In genomic region chr11:103262412-103263267, GRCm38 (mm10) we compare ENCODE assay signal across 9 mouse cellular contexts. TPM values are rescaled to one million over a fixed set of nuclear protein-coding genes. Genes with fewer than 3 reads are reported as not detected.
DNase-seq lines count a peak whose midpoint lies in the region; ATAC-seq and TF ChIP-seq lines count a peak whose summit lies in the region.
"Had no signal": no experiment of that assay in that cellular context is flagged by ENCODE, and none has a peak within 500 bp of the region (broad histone marks: within the 10 kb centered on the region; RNA-seq: fewer than 3 reads in every experiment).

No protein-coding gene starts in this region.

- H3K27ac ChIP-seq in forebrain, embryonic 10.5 days: 0 out of 2 replicates have a peak overlapping the region, but pooled peaks have one; percentile 20
- no peak overlapping the region for H3K27ac ChIP-seq in forebrain, embryonic 15.5 days (replicated peaks)
- H3K27ac ChIP-seq in lung, postnatal 0 days (ENCODE audit: low read length): peak overlapping the region; percentile 49; the same call in 1 of the 2 replicates
- H3K27ac ChIP-seq: embryonic facial prominence, embryonic 15.5 days had no signal

- DNase-seq in forebrain, embryonic 10.5 days (ENCODE audit: extremely low spot score, low spot score): no peak
- peak; percentile 53 to 54 for DNase-seq in adrenal gland, adult 18-20 months (ENCODE audit: low spot score in 2 of 2)
- DNase-seq in induced T-regulatory cell, adult 2 months (ENCODE audit: low read depth): peak; percentile 92
- DNase-seq in lung, postnatal 0 days (ENCODE audit: low spot score): peak; percentile 60
- DNase-seq in spleen, postnatal 4 days (ENCODE audit: low spot score in 2 of 2): peak; percentile 49 to 79
- no peak for DNase-seq in left cerebral cortex, postnatal 14 days (ENCODE audit: low spot score in 2 of 2)

- no peak overlapping the region for H3K9ac ChIP-seq in forebrain, embryonic 15.5 days (replicated peaks)
- no peak overlapping the region for H3K9ac ChIP-seq in lung, postnatal 0 days (replicated peaks; ENCODE audit: low read depth)
- H3K9ac ChIP-seq: embryonic facial prominence, embryonic 15.5 days had no signal

- no peaks in the 10 kb centered on the region for H3K36me3 ChIP-seq in forebrain, embryonic 10.5 days (replicated peaks)
- H3K36me3 ChIP-seq in forebrain, embryonic 15.5 days: no peaks in the 10 kb centered on the region
- no peaks in the 10 kb centered on the region for H3K36me3 ChIP-seq in lung, postnatal 0 days (ENCODE audit: insufficient read depth, low read length)

- H3K9me3 ChIP-seq in forebrain, embryonic 10.5 days: no peaks in the 10 kb centered on the region
- H3K9me3 ChIP-seq in forebrain, embryonic 15.5 days: no peaks in the 10 kb centered on the region
- no peaks in the 10 kb centered on the region for H3K9me3 ChIP-seq in lung, postnatal 0 days (ENCODE audit: low read length)
- H3K9me3 ChIP-seq: embryonic facial prominence, embryonic 15.5 days had no signal

- TF ChIP-seq CTCF in lung, postnatal 0 days (IDR thresholded peaks at IDR 0.05): no peak

- H3K27me3 ChIP-seq in forebrain, embryonic 10.5 days (ENCODE audit: poor library complexity, severe bottlenecking): 0 out of 2 replicates have a peak, but pooled peaks cover 4% of the 10 kb centered on the region
- no peaks in the 10 kb centered on the region for H3K27me3 ChIP-seq in forebrain, embryonic 15.5 days
- no peaks in the 10 kb centered on the region for H3K27me3 ChIP-seq in lung, postnatal 0 days (replicated peaks; ENCODE audit: insufficient read depth, low read length)
- H3K27me3 ChIP-seq: embryonic facial prominence, embryonic 15.5 days had no signal

- TF ChIP-seq EP300 in lung, postnatal 0 days (IDR thresholded peaks at IDR 0.05): no peak

- intact Hi-C loops in left cerebral cortex, postnatal 14 days (cut with DNase I): no loop called here

- no peak for ATAC-seq in forebrain, embryonic 15.5 days (replicated peaks)
- ATAC-seq in lung, postnatal 0 days: no peak
- no peak for ATAC-seq in granulocyte monocyte progenitor cell, adult 5-6 weeks (replicated peaks; ENCODE audit: poor library complexity, severe bottlenecking)

- 86% methylated on average over 20 of the region's 20 CpGs for WGBS in forebrain, embryonic 10.5 days
- WGBS in forebrain, embryonic 15.5 days: 77% methylated on average over 20 of the region's 20 CpGs
- WGBS in lung, postnatal 0 days: 49% methylated on average over 20 of the region's 20 CpGs

- H3K4me3 ChIP-seq in forebrain, embryonic 10.5 days: no peak overlapping the region
- no peak overlapping the region for H3K4me3 ChIP-seq in forebrain, embryonic 15.5 days
- H3K4me3 ChIP-seq in lung, postnatal 0 days (ENCODE audit: low read depth, low read length): no peak overlapping the region
- H3K4me3 ChIP-seq: embryonic facial prominence, embryonic 15.5 days had no signal

- H3K4me2 ChIP-seq in forebrain, embryonic 15.5 days (replicated peaks): no peak overlapping the region
- H3K4me2 ChIP-seq in lung, postnatal 0 days (replicated peaks; ENCODE audit: low read depth, low read length): peak overlapping the region; percentile 32
- H3K4me2 ChIP-seq: embryonic facial prominence, embryonic 15.5 days had no signal

- H3K4me1 ChIP-seq in forebrain, embryonic 10.5 days: peaks cover 58% of the 10 kb centered on the region
- H3K4me1 ChIP-seq in forebrain, embryonic 15.5 days: peaks cover 43% of the 10 kb centered on the region
- peaks cover 10% of the 10 kb centered on the region; the same call in 1 of the 2 replicates for H3K4me1 ChIP-seq in lung, postnatal 0 days (ENCODE audit: insufficient read depth, low read depth, low read length)

RNA-seq across cellular contexts. Expression of gene Map3k14, which starts 4.6 kb away (rescaled TPM):
- 4.0 TPM in 2 replicates for polyA plus RNA-seq in forebrain, embryonic 10.5 days (2016; fragmentation: Nextera tagmentation; extraction: Ambion mirVana)
- 3.7 and 3.9 TPM in 2 replicates for polyA plus RNA-seq in forebrain, embryonic 15.5 days (2015; fragmentation: Nextera tagmentation; extraction: Ambion mirVana)
- total RNA-seq in adrenal gland, adult 18-20 months (2021): 10 to 100 TPM in 1 of 2 experiments, 1 to 10 TPM in 1; 9.2 to 10.5 TPM
- 2.6 and 4.0 TPM in 2 replicates for polyA plus RNA-seq in lung, postnatal 0 days (2015; fragmentation: Nextera tagmentation; extraction: Ambion mirVana)
- total RNA-seq in left cerebral cortex, postnatal 14 days (2021): 1 to 10 TPM; 2.6 to 3.8 TPM
- total RNA-seq in granulocyte monocyte progenitor cell, adult 5-6 weeks (2014; fragmentation: Nextera tagmentation): 10.9 and 16.7 TPM in 2 replicates
- total RNA-seq in granulocyte monocyte progenitor cell, adult 5-6 weeks (2017): 5.2 and 9.6 TPM in 2 replicates

RNA-seq across cellular contexts. Expression of gene Spata32, which starts 44.4 kb away (rescaled TPM):
- not detected in 2 replicates for polyA plus RNA-seq in forebrain, embryonic 10.5 days (2016; fragmentation: Nextera tagmentation; extraction: Ambion mirVana)
- polyA plus RNA-seq in forebrain, embryonic 15.5 days (2015; fragmentation: Nextera tagmentation; extraction: Ambion mirVana): 0.15 and 0.38 TPM in 2 replicates
- not detected for total RNA-seq in adrenal gland, adult 18-20 months (2021)
- polyA plus RNA-seq in lung, postnatal 0 days (2015; fragmentation: Nextera tagmentation; extraction: Ambion mirVana): not detected in 2 replicates
- total RNA-seq in left cerebral cortex, postnatal 14 days (2021): 1 to 10 TPM; 1.0 to 1.2 TPM
- 1.4 TPM in 1 of 2 replicates, not detected in the other for total RNA-seq in granulocyte monocyte progenitor cell, adult 5-6 weeks (2014; fragmentation: Nextera tagmentation)
- not detected in 2 replicates for total RNA-seq in granulocyte monocyte progenitor cell, adult 5-6 weeks (2017)
- polyA plus RNA-seq: embryonic facial prominence, embryonic 15.5 days had no signal

RNA-seq across cellular contexts. Expression of gene 1700023F06Rik, which starts 54.3 kb away (rescaled TPM):
- 0.21 and 0.32 TPM in 2 replicates for polyA plus RNA-seq in forebrain, embryonic 10.5 days (2016; fragmentation: Nextera tagmentation; extraction: Ambion mirVana)
- polyA plus RNA-seq in forebrain, embryonic 15.5 days (2015; fragmentation: Nextera tagmentation; extraction: Ambion mirVana): 0.75 and 0.98 TPM in 2 replicates
- under 1 TPM; 0.27 to 0.61 TPM for total RNA-seq in adrenal gland, adult 18-20 months (2021)
- polyA plus RNA-seq in lung, postnatal 0 days (2015; fragmentation: Nextera tagmentation; extraction: Ambion mirVana): 0.38 and 0.44 TPM in 2 replicates
- 1 to 10 TPM; 2.3 TPM for total RNA-seq in left cerebral cortex, postnatal 14 days (2021)
- not detected in 2 replicates for total RNA-seq in granulocyte monocyte progenitor cell, adult 5-6 weeks (2014; fragmentation: Nextera tagmentation)
- total RNA-seq in granulocyte monocyte progenitor cell, adult 5-6 weeks (2017): not detected in 2 replicates

Comparison
In these comparisons a context has a peak if more than half of its experiments do, and no peak if none do; other contexts are left out.
1. DNase-seq: peak in adrenal gland, adult 18-20 months (2 of 2), induced T-regulatory cell, adult 2 months (single experiment), lung, postnatal 0 days (single experiment) and spleen, postnatal 4 days (2 of 2); none in forebrain, embryonic 10.5 days (single experiment) and left cerebral cortex, postnatal 14 days (0 of 2).